Mouse (Mus musculus): ENCODE data around the gene Olfr135. TPM values are rescaled to one million over a fixed set of nuclear protein-coding genes. Genes with fewer than 3 reads are reported as not detected.

Gene Olfr135
- polyA plus RNA-seq (2012; ENCODE audit: low replicate concordance): not detected in 2 replicates

GRCm38 (mm10) chr17:38204035-38204434 is at the start of gene Olfr135:
TSS of gene Olfr135 (plus strand) at chr17:38204335.

GRCm38 (mm10) chr17:38171088-38171487 is 33.0 kb upstream of the Olfr135 start, which contains the start of gene Olfr134:
TSS of gene Olfr134 (plus strand) at chr17:38171388.

Other genes starting within 250 kb of the Olfr135 start
- gene Olfr129, start 144.3 kb upstream of the Olfr135 start, polyA plus RNA-seq (2012; ENCODE audit: low replicate concordance): not detected in 2 replicates
- gene Olfr130, start 140.4 kb upstream of the Olfr135 start, polyA plus RNA-seq (2012; ENCODE audit: low replicate concordance): not detected in 2 replicates
- gene Olfr131, start 115.6 kb upstream of the Olfr135 start, polyA plus RNA-seq (2012; ENCODE audit: low replicate concordance): not detected in 2 replicates
- gene Olfr132, start 69.8 kb upstream of the Olfr135 start, polyA plus RNA-seq (2012; ENCODE audit: low replicate concordance): not detected in 2 replicates
- gene Olfr133, start 59.1 kb upstream of the Olfr135 start, polyA plus RNA-seq (2012; ENCODE audit: low replicate concordance): not detected in 2 replicates
- not detected in 2 replicates for gene Olfr134, start 32.9 kb upstream of the Olfr135 start, polyA plus RNA-seq (2012; ENCODE audit: low replicate concordance)
- not detected in 2 replicates for gene Olfr138, start 56.7 kb downstream of the Olfr135 start, polyA plus RNA-seq (2012; ENCODE audit: low replicate concordance)
- not detected in 2 replicates for gene Olfr137, start 103.2 kb downstream of the Olfr135 start, polyA plus RNA-seq (2012; ENCODE audit: low replicate concordance)
- not detected in 2 replicates for gene Olfr136, start 125.5 kb downstream of the Olfr135 start, polyA plus RNA-seq (2012; ENCODE audit: low replicate concordance)
- not detected in 2 replicates for gene Esp36, start 215.8 kb downstream of the Olfr135 start, polyA plus RNA-seq (2012; ENCODE audit: low replicate concordance)